Mouse (Mus musculus) Patski (cell line): ENCODE data around the gene Olfr1510. TPM values are rescaled to one million over a fixed set of nuclear protein-coding genes. Genes with fewer than 3 reads are reported as not detected.
"Not testable (repeated sequence)": the region's sequence is repeated elsewhere in the genome, so short reads cannot be mapped to it uniquely, and the experiment has no call there.

Source experiments
- ATAC-seq: fragments of 100-300 bp; one replicate; pipeline ENCODE4 v1.8.0; 2021
- CTCF ChIA-PET: fragments of 350-600 bp; sonication (Branson Sonifier 250); formaldehyde crosslinking; loops from one replicate; lab custom pipeline; 2022; ENCODE audit warnings: inconsistent platforms; lab: Charles Lee
- POLR2A ChIA-PET: fragments of 350-600 bp; sonication (Branson Sonifier 250); formaldehyde crosslinking; loops from one replicate; lab custom pipeline; 2022; ENCODE audit warnings: antibody characterized with exemption, inconsistent platforms; lab: Charles Lee
- DNase-seq: peaks from one replicate; pipeline ENCODE4 v3.0.0-alpha.2; 2011; ENCODE audit warnings: low read depth, low spot score
- H3K27me3 ChIP-seq: fragments of 371-371 bp; one replicate; pipeline ENCODE4 v1.5.1; 2021
- CTCF ChIP-seq: fragments of 100-300 bp; IDR thresholded peaks from one replicate; pipeline ENCODE4 v1.5.1; 2021
- in situ Hi-C: fragments of 300-500 bp; cut with MboI; formaldehyde crosslinking; loops from 3 replicates; pipeline ENCODE4 v1.11.1; 2018; ENCODE audit warnings: low pct_unique_long_range_greater_than_20kb, mixed read lengths
- polyA plus RNA-seq: library from polyadenylated mRNA; unstranded; gene quantifications from one replicate; pipeline ENCODE4 v1.2.3, GENCODE M21; 2021

Olfr1510 gene
- polyA plus RNA-seq: not detected

GRCm38 (mm10) chr14:52414273-52414672, at the start of gene Olfr1510:
Gene Olfr1510 (minus strand): TSS chr14:52414373.
- in situ Hi-C loops: no loop called here
- H3K27me3 ChIP-seq: peaks cover 7% of the 10 kb centered on the region
- ATAC-seq (no peak), DNase-seq (no peak)
- POLR2A ChIA-PET: no interaction called here
- TF ChIP-seq CTCF: no peak
- CTCF ChIA-PET: no interaction called here

- POLR2A ChIA-PET: no interaction called here
- TF ChIP-seq CTCF: no peak
- no peaks in the 10 kb centered on the region for H3K27me3 ChIP-seq
- DNase-seq (no peak), ATAC-seq (no peak)
- CTCF ChIA-PET: no interaction called here
- in situ Hi-C loops: no loop called here
Observed at GRCm38 (mm10) chr14:52461928-52462327, 47.8 kb upstream of the Olfr1510 start.

GRCm38 (mm10) chr14:52451138-52451537, 37.0 kb upstream of the Olfr1510 start:
- POLR2A ChIA-PET: no interaction called here
- CTCF ChIA-PET: no interaction called here
- DNase-seq (no peak), ATAC-seq (no peak)
- in situ Hi-C loops: no loop called here
- TF ChIP-seq CTCF: no peak
- H3K27me3 ChIP-seq: peaks cover 9% of the 10 kb centered on the region

- ChIA-PET CTCF (no interaction called here), POLR2A (interaction anchor here (0.6 kb wide), 1 partner anchor 26 kb away, joined by 3 read pairs; no protein-coding TSS in a partner anchor)
- DNase-seq (no peak), ATAC-seq (no peak)
- in situ Hi-C loops: no loop called here
- H3K27me3 ChIP-seq: peaks cover 3% of the 10 kb centered on the region
- TF ChIP-seq CTCF: no peak
Observed at GRCm38 (mm10) chr14:52442690-52443089, 28.5 kb upstream of the Olfr1510 start, which contains the start of gene Olfr1509. Gene Olfr1509 (plus strand): TSS chr14:52442990.

DNA sequence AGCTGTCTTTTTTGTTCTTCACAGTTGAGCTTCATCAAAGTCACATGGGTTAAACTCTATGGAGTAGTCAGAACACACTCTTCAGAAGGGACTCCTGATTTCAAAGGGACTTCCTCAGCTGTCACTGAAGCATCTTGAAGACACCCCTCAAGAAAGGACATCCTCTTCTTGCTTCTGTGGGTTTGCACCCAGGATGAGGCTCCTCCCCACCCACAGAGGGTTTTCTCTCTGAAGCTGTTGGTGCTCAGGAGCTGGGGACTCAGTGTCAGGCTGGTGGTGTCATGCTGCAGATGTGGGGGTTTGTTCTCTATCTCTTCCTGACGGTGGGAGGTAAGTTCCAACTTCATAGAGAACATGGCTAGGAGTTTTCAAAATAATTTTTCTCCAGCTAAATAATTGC, 13.5 kb upstream of the Olfr1510 start:
- ATAC-seq (no peak), DNase-seq (no peak)
- POLR2A ChIA-PET: no interaction called here
- in situ Hi-C loops: no loop called here
- no peak for TF ChIP-seq CTCF
- H3K27me3 ChIP-seq: peaks cover 3% of the 10 kb centered on the region
- CTCF ChIA-PET: no interaction called here

DNA sequence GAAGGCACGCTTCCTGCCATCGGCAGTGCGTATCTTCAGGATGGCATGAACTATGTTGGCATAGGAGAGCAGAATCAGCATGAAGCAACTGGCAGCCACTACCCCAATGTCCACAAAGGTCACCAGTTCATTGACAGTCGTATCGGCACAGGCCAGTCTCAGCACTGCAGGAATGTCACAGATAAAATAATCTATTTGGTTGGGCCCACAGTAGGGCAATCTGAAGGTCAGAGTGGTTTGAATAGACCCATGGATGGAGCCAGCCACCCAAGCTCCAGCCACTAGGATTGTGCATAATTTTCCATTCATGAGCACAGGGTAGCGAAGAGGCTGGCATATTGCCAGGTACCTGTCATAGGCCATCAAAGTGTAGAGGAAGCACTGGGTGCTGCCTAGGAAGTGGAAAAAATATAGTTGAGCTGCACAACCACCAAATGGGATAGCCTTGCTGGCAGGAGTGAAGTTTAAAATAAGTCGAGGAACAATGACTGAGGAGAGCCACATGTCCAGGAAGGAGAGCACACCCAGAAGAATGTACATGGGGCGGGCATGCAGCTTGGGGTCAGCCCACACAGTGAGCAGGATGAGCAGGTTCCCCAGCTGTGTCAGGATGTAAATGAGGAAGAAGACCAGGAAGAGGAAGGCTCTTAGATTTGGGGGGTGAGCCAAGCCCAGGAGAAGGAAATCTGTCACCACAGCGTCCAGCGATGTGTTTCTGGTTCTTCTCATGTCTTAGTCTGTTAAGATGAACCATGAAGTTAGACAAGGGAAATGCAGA, 3.8 kb downstream of the Olfr1510 start:
- peaks cover 13% of the 10 kb centered on the region for H3K27me3 ChIP-seq
- CTCF ChIA-PET, in situ Hi-C loops, ATAC-seq, POLR2A ChIA-PET, DNase-seq: not testable (repeated sequence)

- ATAC-seq: no peak
Observed at GRCm38 (mm10) chr14:52397279-52397678, 16.9 kb downstream of the Olfr1510 start, which contains the start of gene Olfr1511. Gene Olfr1511 (minus strand): TSS chr14:52397379.

DNA sequence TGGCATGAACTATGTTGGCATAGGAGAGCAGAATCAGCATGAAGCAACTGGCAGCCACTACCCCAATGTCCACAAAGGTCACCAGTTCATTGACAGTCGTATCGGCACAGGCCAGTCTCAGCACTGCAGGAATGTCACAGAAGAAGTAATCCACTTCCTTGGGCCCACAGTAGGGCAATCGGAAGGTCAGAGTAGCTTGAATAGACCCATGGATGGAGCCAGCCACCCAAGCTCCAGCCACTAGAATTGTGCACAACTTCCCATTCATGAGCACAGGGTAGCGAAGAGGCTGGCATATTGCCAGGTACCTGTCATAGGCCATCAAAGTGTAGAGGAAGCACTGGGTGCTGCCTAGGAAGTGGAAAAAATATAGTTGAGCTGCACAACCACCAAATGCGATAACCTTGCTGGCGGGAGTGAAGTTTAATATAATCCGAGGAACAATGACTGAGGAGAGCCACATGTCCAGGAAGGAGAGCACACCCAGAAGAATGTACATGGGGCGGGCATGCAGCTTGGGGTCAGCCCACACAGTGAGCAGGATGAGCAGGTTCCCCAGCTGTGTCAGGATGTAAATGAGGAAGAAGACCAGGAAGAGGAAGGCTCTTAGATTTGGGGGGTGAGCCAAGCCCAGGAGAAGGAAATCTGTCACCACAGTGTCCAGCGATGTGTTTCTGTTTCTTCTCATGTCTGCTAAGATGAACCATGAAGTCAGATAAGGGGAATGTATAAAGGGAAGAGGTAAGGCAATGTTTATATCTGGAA, 23.9 kb downstream of the Olfr1510 start:
- ATAC-seq, in situ Hi-C loops, H3K27me3 ChIP-seq, POLR2A ChIA-PET, DNase-seq, CTCF ChIA-PET: not testable (repeated sequence)

More at GRCm38 (mm10) chr14:52397279-52397678, 16.9 kb downstream of the Olfr1510 start, which contains the start of gene Olfr1511:
- ChIA-PET POLR2A (no interaction called here), CTCF (no interaction called here)
- DNase-seq: no peak
- no peaks in the 10 kb centered on the region for H3K27me3 ChIP-seq
- in situ Hi-C loops: no loop called here
- no peak for TF ChIP-seq CTCF

- in situ Hi-C loops: no loop called here
- DNase-seq (no peak), ATAC-seq (no peak)
- TF ChIP-seq CTCF: no peak
- POLR2A ChIA-PET: no interaction called here
- CTCF ChIA-PET: no interaction called here
- peaks cover 11% of the 10 kb centered on the region for H3K27me3 ChIP-seq
Observed at GRCm38 (mm10) chr14:52379068-52379467, 35.1 kb downstream of the Olfr1510 start, which contains the start of gene Olfr1512. Gene Olfr1512 (minus strand): TSS chr14:52379168.

DNA sequence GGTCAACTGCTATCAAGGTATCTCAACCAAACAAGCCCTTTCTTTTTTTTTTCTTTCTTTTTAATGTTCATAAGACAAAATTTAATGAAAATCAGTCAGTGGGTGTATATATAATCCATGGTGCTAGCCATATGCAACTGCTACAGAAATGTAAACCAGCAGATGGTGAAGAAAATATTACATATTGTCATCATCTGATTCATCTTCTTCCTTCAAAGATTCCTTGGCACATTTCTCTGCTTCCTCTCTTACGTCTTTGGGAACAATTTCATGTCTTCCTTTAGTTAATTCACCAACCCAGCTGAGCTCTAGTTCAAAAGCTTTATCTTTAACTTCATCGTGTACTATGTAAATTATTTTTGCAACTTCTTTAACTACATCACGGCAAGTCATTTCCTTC, 45.4 kb downstream of the Olfr1510 start:
- DNase-seq (no peak), ATAC-seq (no peak)
- CTCF ChIA-PET: no interaction called here
- H3K27me3 ChIP-seq: peaks cover 4% of the 10 kb centered on the region
- POLR2A ChIA-PET: no interaction called here
- in situ Hi-C loops: no loop called here
- TF ChIP-seq CTCF: no peak

Other genes starting within 250 kb of the Olfr1510 start
- gene Supt16, start 217.0 kb downstream of the Olfr1510 start, polyA plus RNA-seq: 65.7 TPM
- 64.4 TPM for gene Chd8, start 156.6 kb downstream of the Olfr1510 start, polyA plus RNA-seq
- gene Tox4, start 135.2 kb downstream of the Olfr1510 start, polyA plus RNA-seq: 38.8 TPM
- 20.5 TPM for gene Rab2b, start 134.8 kb downstream of the Olfr1510 start, polyA plus RNA-seq
- 28.7 TPM for gene Mettl3, start 109.2 kb downstream of the Olfr1510 start, polyA plus RNA-seq
- gene Sall2, start 85.6 kb downstream of the Olfr1510 start, polyA plus RNA-seq: 16.8 TPM
- not detected for gene Olfr1513, start 58.0 kb downstream of the Olfr1510 start, polyA plus RNA-seq
- not detected for gene Olfr1512, start 35.2 kb downstream of the Olfr1510 start, polyA plus RNA-seq
- not detected for gene Olfr1511, start 17.0 kb downstream of the Olfr1510 start, polyA plus RNA-seq
- not detected for gene Olfr1509, start 28.6 kb upstream of the Olfr1510 start, polyA plus RNA-seq
- not detected for gene Olfr1508, start 53.1 kb upstream of the Olfr1510 start, polyA plus RNA-seq
- not detected for gene Olfr1507, start 81.4 kb upstream of the Olfr1510 start, polyA plus RNA-seq